Mouse (Mus musculus): Measurements from ENCODE around the gene Lrfn4. TPM values are rescaled to one million over a fixed set of nuclear protein-coding genes. Genes with fewer than 3 reads are reported as not detected.

The Lrfn4 gene
- polyA plus RNA-seq (2014; fragmentation: Nextera tagmentation; extraction: Ambion mirVana), result 2.2 and 3.3 TPM in 2 replicates

GRCm38 (mm10) chr19:4615151-4616093 is at the start of gene Lrfn4:
Gene Lrfn4 (minus strand): TSS chr19:4615667.
- Histone ChIP-seq H3K36me3 (ENCODE audit: control insufficient read depth, insufficient read depth, low read length) (peaks cover 5% of the 10 kb centered on the region), H3K4me3 (ENCODE audit: low read depth, low read length) (peak within 1 kb of the TSS; percentile 77), H3K4me2 (peak within 1 kb of the TSS; percentile 98), H3K9ac (ENCODE audit: low read depth, low read length) (peak within 1 kb of the TSS; percentile 79), H3K27ac (ENCODE audit: low read depth, low read length) (peak within 1 kb of the TSS; percentile 78), H3K27me3 (replicated peaks; ENCODE audit: control insufficient read depth, insufficient read depth, low read length) (peaks cover 18% of the 10 kb centered on the region), H3K9me3 (ENCODE audit: control insufficient read depth, low read length) (no peaks in the 10 kb centered on the region), H3K4me1 (replicated peaks; ENCODE audit: control insufficient read depth, insufficient read depth, low read length) (peaks cover 7% of the 10 kb centered on the region)
- under 1% methylated on average over 79 of the region's 87 CpGs for WGBS
- peak; percentile 91 for ATAC-seq (replicated peaks; ENCODE audit: low FRiP score)
- DNase-seq (ENCODE audit: low spot score), result peak; percentile 86

DNA sequence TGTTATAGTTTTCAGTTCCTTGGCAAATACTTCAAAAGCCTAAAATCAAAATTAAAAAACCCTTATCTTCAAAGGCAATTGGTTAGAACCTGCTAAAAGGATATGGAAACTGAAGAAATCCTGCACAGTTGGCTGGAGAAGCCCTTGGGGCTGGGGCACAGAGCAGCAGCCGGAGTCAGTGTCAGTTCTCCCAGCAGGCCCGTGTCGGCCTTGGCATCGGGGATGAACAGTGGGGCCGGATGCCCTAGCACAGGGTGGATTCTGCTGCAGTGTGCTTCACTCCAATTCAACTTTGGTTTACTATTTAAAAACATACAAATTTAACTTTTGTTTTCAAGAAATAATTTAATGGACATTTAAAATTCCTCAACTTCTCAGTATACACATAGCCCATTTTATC is 42.7 kb upstream of the Lrfn4 start:
- no peak overlapping the region for H3K4me3 ChIP-seq (ENCODE audit: low read depth, low read length)
- WGBS, result 89% methylated on average over 5 of the region's 5 CpGs
- ATAC-seq (replicated peaks; ENCODE audit: low FRiP score) (no peak), DNase-seq (ENCODE audit: low spot score) (no peak)
- no peak overlapping the region for H3K9ac ChIP-seq (ENCODE audit: low read depth, low read length)
- no peak overlapping the region for H3K4me2 ChIP-seq
- no peaks in the 10 kb centered on the region for H3K27me3 ChIP-seq (replicated peaks; ENCODE audit: control insufficient read depth, insufficient read depth, low read length)
- H3K27ac ChIP-seq (ENCODE audit: low read depth, low read length), result no peak overlapping the region
- no peaks in the 10 kb centered on the region for H3K9me3 ChIP-seq (ENCODE audit: control insufficient read depth, low read length)
- H3K36me3 ChIP-seq (ENCODE audit: control insufficient read depth, insufficient read depth, low read length), result no peaks in the 10 kb centered on the region
- H3K4me1 ChIP-seq (replicated peaks; ENCODE audit: control insufficient read depth, insufficient read depth, low read length), result no peaks in the 10 kb centered on the region

GRCm38 (mm10) chr19:4646917-4647492 is 31.5 kb upstream of the Lrfn4 start:
- ATAC-seq (replicated peaks; ENCODE audit: low FRiP score) (no peak), DNase-seq (ENCODE audit: low spot score) (no peak)
- Histone ChIP-seq H3K9ac (ENCODE audit: low read depth, low read length) (no peak overlapping the region), H3K4me3 (ENCODE audit: low read depth, low read length) (no peak overlapping the region), H3K27ac (ENCODE audit: low read depth, low read length) (no peak overlapping the region), H3K36me3 (ENCODE audit: control insufficient read depth, insufficient read depth, low read length) (no peaks in the 10 kb centered on the region), H3K4me1 (replicated peaks; ENCODE audit: control insufficient read depth, insufficient read depth, low read length) (no peaks in the 10 kb centered on the region), H3K4me2 (no peak overlapping the region), H3K27me3 (replicated peaks; ENCODE audit: control insufficient read depth, insufficient read depth, low read length) (peaks cover 2% of the 10 kb centered on the region; the same call in 1 of the 2 replicates), H3K9me3 (ENCODE audit: control insufficient read depth, low read length) (no peaks in the 10 kb centered on the region)
- 75% methylated on average over 11 of the region's 11 CpGs for WGBS

- no peak overlapping the region for H3K4me3 ChIP-seq (ENCODE audit: low read depth, low read length)
- no peak overlapping the region for H3K9ac ChIP-seq (ENCODE audit: low read depth, low read length)
- H3K27me3 ChIP-seq (replicated peaks; ENCODE audit: control insufficient read depth, insufficient read depth, low read length), result peaks cover 6% of the 10 kb centered on the region; the same call in 1 of the 2 replicates
- ATAC-seq (replicated peaks; ENCODE audit: low FRiP score), result no peak
- WGBS, result 36% methylated on average over 10 of the region's 10 CpGs
- DNase-seq (ENCODE audit: low spot score), result no peak
- no peak overlapping the region for H3K27ac ChIP-seq (ENCODE audit: low read depth, low read length)
- H3K4me2 ChIP-seq, result no peak overlapping the region
- no peaks in the 10 kb centered on the region for H3K4me1 ChIP-seq (replicated peaks; ENCODE audit: control insufficient read depth, insufficient read depth, low read length)
- H3K36me3 ChIP-seq (ENCODE audit: control insufficient read depth, insufficient read depth, low read length), result no peaks in the 10 kb centered on the region
- H3K9me3 ChIP-seq (ENCODE audit: control insufficient read depth, low read length), result no peaks in the 10 kb centered on the region
Measured at GRCm38 (mm10) chr19:4644271-4644670, 28.8 kb upstream of the Lrfn4 start.

DNA sequence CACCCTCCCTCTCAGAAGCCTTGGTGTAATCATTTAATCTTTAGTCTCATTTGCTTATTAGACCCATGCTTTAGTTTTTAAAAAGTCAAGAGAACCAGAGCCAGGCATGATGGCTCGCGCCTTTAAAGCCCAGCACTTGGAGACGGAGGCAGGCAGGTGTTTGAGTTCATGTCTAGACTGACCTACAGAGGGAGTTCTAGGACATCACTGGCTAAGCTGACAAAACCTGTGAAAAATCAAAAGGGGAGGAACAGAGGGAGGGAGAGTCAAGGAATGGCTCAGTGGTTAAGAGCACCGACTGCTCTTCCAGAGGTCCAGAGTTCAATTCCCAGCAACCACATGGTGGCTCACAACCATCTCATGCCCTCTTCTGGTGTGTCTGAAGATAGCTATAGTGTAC is 20.5 kb upstream of the Lrfn4 start:
- H3K4me1 ChIP-seq (replicated peaks; ENCODE audit: control insufficient read depth, insufficient read depth, low read length), result no peaks in the 10 kb centered on the region
- no peak overlapping the region for H3K4me3 ChIP-seq (ENCODE audit: low read depth, low read length)
- H3K9me3 ChIP-seq (ENCODE audit: control insufficient read depth, low read length), result no peaks in the 10 kb centered on the region
- no peak overlapping the region for H3K9ac ChIP-seq (ENCODE audit: low read depth, low read length)
- H3K4me2 ChIP-seq, result no peak overlapping the region
- no peak for DNase-seq (ENCODE audit: low spot score)
- ATAC-seq (replicated peaks; ENCODE audit: low FRiP score), result no peak
- no peaks in the 10 kb centered on the region for H3K36me3 ChIP-seq (ENCODE audit: control insufficient read depth, insufficient read depth, low read length)
- H3K27ac ChIP-seq (ENCODE audit: low read depth, low read length), result no peak overlapping the region
- peaks cover 7% of the 10 kb centered on the region for H3K27me3 ChIP-seq (replicated peaks; ENCODE audit: control insufficient read depth, insufficient read depth, low read length)
- WGBS, result 65% methylated on average over 4 of the region's 4 CpGs

DNA sequence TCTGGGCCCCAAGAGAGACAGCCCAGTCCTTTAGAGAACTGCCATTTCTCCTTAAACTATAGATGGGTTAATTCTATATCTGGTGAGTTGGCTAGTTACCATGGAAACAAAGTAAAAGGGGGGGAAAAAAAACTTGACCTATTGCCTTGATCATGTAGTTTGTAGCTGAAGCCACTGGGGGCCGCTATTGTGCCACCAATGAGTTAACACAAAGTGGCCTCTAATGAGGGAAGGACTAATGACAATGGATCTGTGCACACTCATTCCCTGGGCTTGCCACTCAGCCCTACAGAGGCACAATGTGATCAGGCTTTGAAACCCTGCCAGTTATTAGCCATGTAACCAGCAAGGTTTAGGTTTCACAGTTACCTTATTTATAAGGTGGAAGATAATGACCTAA is 13.4 kb upstream of the Lrfn4 start:
- Histone ChIP-seq H3K27ac (ENCODE audit: low read depth, low read length) (no peak overlapping the region), H3K9ac (ENCODE audit: low read depth, low read length) (no peak overlapping the region), H3K4me1 (replicated peaks; ENCODE audit: control insufficient read depth, insufficient read depth, low read length) (peaks cover 17% of the 10 kb centered on the region), H3K27me3 (replicated peaks; ENCODE audit: control insufficient read depth, insufficient read depth, low read length) (no peaks in the 10 kb centered on the region), H3K4me2 (no peak overlapping the region), H3K9me3 (ENCODE audit: control insufficient read depth, low read length) (no peaks in the 10 kb centered on the region), H3K4me3 (ENCODE audit: low read depth, low read length) (no peak overlapping the region), H3K36me3 (ENCODE audit: control insufficient read depth, insufficient read depth, low read length) (no peaks in the 10 kb centered on the region; the same call in 1 of the 2 replicates)
- 3% methylated on average over 1 of the region's 1 CpGs for WGBS
- DNase-seq (ENCODE audit: low spot score) (no peak), ATAC-seq (replicated peaks; ENCODE audit: low FRiP score) (no peak)

GRCm38 (mm10) chr19:4625829-4626535 is 10.5 kb upstream of the Lrfn4 start:
- Histone ChIP-seq H3K27ac (ENCODE audit: low read depth, low read length) (peak overlapping the region; percentile 87), H3K4me3 (ENCODE audit: low read depth, low read length) (peak overlapping the region; percentile 81), H3K9me3 (ENCODE audit: control insufficient read depth, low read length) (no peaks in the 10 kb centered on the region), H3K9ac (ENCODE audit: low read depth, low read length) (peak overlapping the region; percentile 96), H3K27me3 (replicated peaks; ENCODE audit: control insufficient read depth, insufficient read depth, low read length) (no peaks in the 10 kb centered on the region), H3K36me3 (ENCODE audit: control insufficient read depth, insufficient read depth, low read length) (peaks cover 13% of the 10 kb centered on the region; the same call in 1 of the 2 replicates), H3K4me1 (replicated peaks; ENCODE audit: control insufficient read depth, insufficient read depth, low read length) (peaks cover 17% of the 10 kb centered on the region), H3K4me2 (peak overlapping the region; percentile 94)
- DNase-seq (ENCODE audit: low spot score) (no peak), ATAC-seq (replicated peaks; ENCODE audit: low FRiP score) (peak; percentile 73)
- WGBS, result 2% methylated on average over 35 of the region's 35 CpGs

DNA sequence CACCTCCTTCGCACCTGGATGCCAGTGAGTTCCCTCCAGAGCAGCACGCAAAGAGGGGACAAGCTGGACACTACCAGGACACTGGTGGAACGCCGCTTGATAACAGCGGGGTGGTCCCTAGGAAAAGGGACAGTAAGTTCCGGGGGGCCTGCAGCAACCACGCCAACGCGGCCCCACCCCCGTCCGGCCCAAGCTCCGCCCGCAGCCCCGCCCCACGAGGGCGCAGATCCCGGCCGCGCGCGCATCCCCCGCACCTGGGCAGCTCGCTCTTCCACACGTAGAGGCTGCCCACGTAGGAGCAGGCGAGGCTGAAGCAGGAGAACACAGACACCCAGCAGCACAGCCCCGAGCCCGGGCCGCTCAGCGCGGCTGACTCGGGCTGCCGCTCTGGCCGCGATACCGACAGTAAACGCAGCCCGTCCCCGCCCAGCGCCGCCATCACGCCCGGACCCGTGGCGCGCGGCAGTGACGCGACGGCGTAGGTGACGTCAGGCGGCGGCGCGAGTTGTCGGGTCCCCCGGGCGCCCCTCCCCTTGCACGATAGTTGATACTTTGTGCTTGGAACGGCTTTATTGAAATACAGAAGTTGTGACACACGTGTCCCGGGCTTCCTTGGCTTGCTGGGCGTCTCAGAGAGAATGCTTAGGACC is 9.8 kb upstream of the Lrfn4 start, which contains the start of gene Rce1:
Rce1 (minus strand) TSS at position 463 of the 650 bp plus-strand sequence.
- Histone ChIP-seq H3K27me3 (replicated peaks; ENCODE audit: control insufficient read depth, insufficient read depth, low read length) (no peaks in the 10 kb centered on the region), H3K9ac (ENCODE audit: low read depth, low read length) (peak within 1 kb of the TSS; percentile 96), H3K27ac (ENCODE audit: low read depth, low read length) (peak within 1 kb of the TSS; percentile 87), H3K4me3 (ENCODE audit: low read depth, low read length) (peak within 1 kb of the TSS; percentile 81), H3K9me3 (ENCODE audit: control insufficient read depth, low read length) (no peaks in the 10 kb centered on the region), H3K4me1 (replicated peaks; ENCODE audit: control insufficient read depth, insufficient read depth, low read length) (peaks cover 17% of the 10 kb centered on the region), H3K4me2 (peak within 1 kb of the TSS; percentile 94), H3K36me3 (ENCODE audit: control insufficient read depth, insufficient read depth, low read length) (peaks cover 14% of the 10 kb centered on the region; the same call in 1 of the 2 replicates)
- ATAC-seq (replicated peaks; ENCODE audit: low FRiP score) (peak; percentile 92), DNase-seq (ENCODE audit: low spot score) (peak; percentile 95)
- under 1% methylated on average over 60 of the region's 64 CpGs for WGBS
